Mouse (Mus musculus) brown adipose tissue, adult 24 weeks (tissue): ENCODE data around the gene Hnrnpll. TPM values are rescaled to one million over a fixed set of nuclear protein-coding genes. Genes with fewer than 3 reads are reported as not detected.
"Not testable (repeated sequence)": the region's sequence is repeated elsewhere in the genome, so short reads cannot be mapped to it uniquely, and the experiment has no call there.

Experiments
- H3K27ac ChIP-seq: fragments of 200-500 bp; replicated peaks from 2 replicates; pipeline ENCODE4 v1.5.1; 2012; ENCODE audit warnings: low read depth, mild to moderate bottlenecking, low read length
- H3K4me1 ChIP-seq: fragments of 200-500 bp; 2 replicates; pipeline ENCODE4 v1.6.1; 2012; ENCODE audit warnings: low read length, mixed read lengths; ENCODE audit not compliant: control insufficient read depth, insufficient read depth, insufficient read length
- H3K4me3 ChIP-seq: fragments of 200-500 bp; 2 replicates; pipeline ENCODE4 v1.5.1; 2012; ENCODE audit warnings: low read depth, mild to moderate bottlenecking, low read length, moderate library complexity; ENCODE audit not compliant: insufficient read depth
- polyA plus RNA-seq: library from polyadenylated mRNA; stranded (reverse); fragments of >200 nt; gene quantifications from 2 replicates; pipeline ENCODE4 v1.2.4, GENCODE M21; 2012; ENCODE audit not compliant: missing spikeins, insufficient read depth, insufficient read length

Gene Hnrnpll
- polyA plus RNA-seq, 1 experiment, result 15.9 TPM

GRCm38 (mm10) chr17:80067257-80067656, 5.1 kb upstream of the Hnrnpll start:
- no peak overlapping the region for H3K27ac ChIP-seq
- no peaks in the 10 kb centered on the region for H3K4me1 ChIP-seq
- H3K4me3 ChIP-seq, result no peak overlapping the region

- H3K4me1 ChIP-seq, result 0 out of 2 replicates have a peak, but pooled peaks cover 2% of the 10 kb centered on the region
- no peak overlapping the region for H3K27ac ChIP-seq
- H3K4me3 ChIP-seq, result no peak overlapping the region
These were observed 1.8 kb upstream of the Hnrnpll start for GRCm38 (mm10) chr17:80063840-80064495.

GRCm38 (mm10) chr17:80063386-80063785, 1.3 kb upstream of the Hnrnpll start:
- H3K4me3 ChIP-seq, result no peak overlapping the region
- H3K4me1 ChIP-seq, result peaks cover 3% of the 10 kb centered on the region; the same call in 1 of the 2 replicates
- no peak overlapping the region for H3K27ac ChIP-seq

- Histone ChIP-seq H3K27ac (peak overlapping the region; percentile 26; the same call in 1 of the 2 replicates), H3K4me1 (peaks cover 8% of the 10 kb centered on the region; the same call in 1 of the 2 replicates), H3K4me3 (peak overlapping the region; percentile 69)
These were observed 481 bp upstream of the Hnrnpll start for GRCm38 (mm10) chr17:80062620-80063010.

- Histone ChIP-seq H3K4me1 (peaks cover 10% of the 10 kb centered on the region; the same call in 1 of the 2 replicates), H3K27ac (peak overlapping the region; percentile 94), H3K4me3 (peak overlapping the region; percentile 89)
These were observed 1.0 kb downstream of the Hnrnpll start for GRCm38 (mm10) chr17:80060828-80061782.

- Histone ChIP-seq H3K4me3 (peak overlapping the region; percentile 43), H3K4me1 (peaks cover 10% of the 10 kb centered on the region; the same call in 1 of the 2 replicates), H3K27ac (0 out of 2 replicates have a peak overlapping the region, but pooled peaks have one; percentile 1)
These were observed 2.0 kb downstream of the Hnrnpll start for GRCm38 (mm10) chr17:80060151-80060550.

- Histone ChIP-seq H3K4me1 (peaks cover 10% of the 10 kb centered on the region; the same call in 1 of the 2 replicates), H3K4me3 (no peak overlapping the region), H3K27ac (0 out of 2 replicates have a peak overlapping the region, but pooled peaks have one; percentile 1)
These were observed 2.4 kb downstream of the Hnrnpll start for GRCm38 (mm10) chr17:80059731-80060130.

GRCm38 (mm10) chr17:80058501-80058900, 3.6 kb downstream of the Hnrnpll start:
- H3K27ac ChIP-seq, result 0 out of 2 replicates have a peak overlapping the region, but pooled peaks have one; percentile 21
- H3K4me3 ChIP-seq, result no peak overlapping the region
- H3K4me1 ChIP-seq, result peaks cover 10% of the 10 kb centered on the region

GRCm38 (mm10) chr17:80053931-80054734, 8.0 kb downstream of the Hnrnpll start:
- Histone ChIP-seq H3K4me3 (no peak overlapping the region), H3K4me1 (peaks cover 8% of the 10 kb centered on the region), H3K27ac (no peak overlapping the region)

- Histone ChIP-seq H3K27ac (no peak overlapping the region), H3K4me1 (no peaks in the 10 kb centered on the region; the same call in 1 of the 2 replicates)
These were observed 10.5 kb downstream of the Hnrnpll start for GRCm38 (mm10) chr17:80051682-80052081.

GRCm38 (mm10) chr17:80049300-80049699, 12.8 kb downstream of the Hnrnpll start:
- H3K4me1 ChIP-seq, H3K27ac ChIP-seq, H3K4me3 ChIP-seq: not testable (repeated sequence)

More at GRCm38 (mm10) chr17:80051682-80052081, 10.5 kb downstream of the Hnrnpll start:
- no peak overlapping the region for H3K4me3 ChIP-seq

- H3K27ac ChIP-seq, result no peak overlapping the region
- no peaks in the 10 kb centered on the region for H3K4me1 ChIP-seq
- H3K4me3 ChIP-seq, result no peak overlapping the region
These were observed 13.9 kb downstream of the Hnrnpll start for GRCm38 (mm10) chr17:80048230-80048629.

GRCm38 (mm10) chr17:80041739-80042138, 20.4 kb downstream of the Hnrnpll start:
- no peak overlapping the region for H3K27ac ChIP-seq
- no peak overlapping the region for H3K4me3 ChIP-seq
- no peaks in the 10 kb centered on the region for H3K4me1 ChIP-seq

- H3K4me1 ChIP-seq, result no peaks in the 10 kb centered on the region
- no peak overlapping the region for H3K4me3 ChIP-seq
- no peak overlapping the region for H3K27ac ChIP-seq
These were observed 33.5 kb downstream of the Hnrnpll start for GRCm38 (mm10) chr17:80028675-80029074.
